Mouse (Mus musculus) embryonic facial prominence, embryonic 10.5 days (tissue): ENCODE measurements at regions not wholly inside any gene's neighbourhood (a gene's known extent, or its start where the extent isn't known, plus 50 kb on each side); places are given as distances from the start of the nearest gene placed in this dataset.

Source experiments
- DNase-seq: peaks from one replicate; pipeline ENCODE4 v3.0.0-alpha.2; 2017; ENCODE audit warnings: low spot score
- H3K27ac ChIP-seq: fragments of 300-500 bp; sonication (generic); replicated peaks from 2 replicates; pipeline ENCODE4 v1.5.1; 2016; ENCODE audit warnings: mild to moderate bottlenecking
- H3K27me3 ChIP-seq: fragments of 300-500 bp; sonication (generic); replicated peaks from 2 replicates; pipeline ENCODE4 v1.6.1; 2016; ENCODE audit warnings: low read depth, mild to moderate bottlenecking; ENCODE audit not compliant: poor library complexity, severe bottlenecking
- H3K36me3 ChIP-seq: fragments of 300-500 bp; sonication (generic); replicated peaks from 2 replicates; pipeline ENCODE4 v1.6.1; 2016; ENCODE audit warnings: mild to moderate bottlenecking, moderate library complexity
- H3K4me1 ChIP-seq: fragments of 300-500 bp; sonication (generic); 2 replicates; pipeline ENCODE4 v1.6.1; 2016
- H3K4me3 ChIP-seq: fragments of 300-500 bp; sonication (generic); 2 replicates; pipeline ENCODE4 v1.5.1; 2016; ENCODE audit warnings: mild to moderate bottlenecking, moderate library complexity
- H3K9me3 ChIP-seq: fragments of 300-500 bp; sonication (generic); 2 replicates; pipeline ENCODE4 v1.6.1; 2016; ENCODE audit warnings: mild to moderate bottlenecking
- WGBS: fragments of 180-500 bp; shearing (Covaris S2); methylation state at CpG from one replicate; pipeline ENCODE4 v1.1.7; 2016; 5-methylcytosine and 5-hydroxymethylcytosine counted together

- no peak for DNase-seq
- no peaks in the 10 kb centered on the region for H3K27me3 ChIP-seq
- H3K9me3 ChIP-seq, result no peaks in the 10 kb centered on the region
- WGBS, result 93% methylated on average over 6 of the region's 6 CpGs
- no peaks in the 10 kb centered on the region for H3K36me3 ChIP-seq
- no peak overlapping the region for H3K27ac ChIP-seq
- H3K4me3 ChIP-seq, result no peak overlapping the region
- H3K4me1 ChIP-seq, result peaks cover 19% of the 10 kb centered on the region
Measured at GRCm38 (mm10) chr10:91267886-91268285, 86.8 kb upstream of the Tmpo start.

GRCm38 (mm10) chr10:91260416-91260815 lies 79.3 kb upstream of the Tmpo start:
- H3K27ac ChIP-seq, result no peak overlapping the region
- no peaks in the 10 kb centered on the region for H3K27me3 ChIP-seq
- H3K4me1 ChIP-seq, result no peaks in the 10 kb centered on the region
- H3K4me3 ChIP-seq, result no peak overlapping the region
- WGBS, result 91% methylated on average over 10 of the region's 10 CpGs
- no peaks in the 10 kb centered on the region for H3K36me3 ChIP-seq
- DNase-seq, result no peak
- H3K9me3 ChIP-seq, result no peaks in the 10 kb centered on the region

GRCm38 (mm10) chr10:91249681-91250195 lies 68.6 kb upstream of the Tmpo start:
- no peak overlapping the region for H3K4me3 ChIP-seq
- H3K27ac ChIP-seq, result no peak overlapping the region
- no peaks in the 10 kb centered on the region for H3K36me3 ChIP-seq
- peak; percentile 15 for DNase-seq
- H3K4me1 ChIP-seq, result no peaks in the 10 kb centered on the region
- no peaks in the 10 kb centered on the region for H3K9me3 ChIP-seq
- 70% methylated on average over 18 of the region's 18 CpGs for WGBS
- no peaks in the 10 kb centered on the region for H3K27me3 ChIP-seq

GRCm38 (mm10) chr10:91244297-91244696 lies 63.2 kb upstream of the Tmpo start:
- H3K27ac ChIP-seq, result no peak overlapping the region
- H3K4me1 ChIP-seq, result peaks cover 41% of the 10 kb centered on the region
- WGBS, result 89% methylated on average over 3 of the region's 3 CpGs
- no peak for DNase-seq
- no peaks in the 10 kb centered on the region for H3K9me3 ChIP-seq
- no peaks in the 10 kb centered on the region for H3K27me3 ChIP-seq
- H3K36me3 ChIP-seq, result no peaks in the 10 kb centered on the region
- no peak overlapping the region for H3K4me3 ChIP-seq

GRCm38 (mm10) chr10:91242491-91243046 lies 61.5 kb upstream of the Tmpo start:
- peak overlapping the region; percentile 76 for H3K27ac ChIP-seq
- 79% methylated on average over 5 of the region's 5 CpGs for WGBS
- DNase-seq, result no peak
- peaks cover 47% of the 10 kb centered on the region for H3K4me1 ChIP-seq
- no peaks in the 10 kb centered on the region for H3K27me3 ChIP-seq
- no peaks in the 10 kb centered on the region for H3K36me3 ChIP-seq
- no peaks in the 10 kb centered on the region for H3K9me3 ChIP-seq
- no peak overlapping the region for H3K4me3 ChIP-seq

GRCm38 (mm10) chr10:91241611-91242005 lies 60.5 kb upstream of the Tmpo start:
- Histone ChIP-seq H3K27me3 (no peaks in the 10 kb centered on the region), H3K4me1 (peaks cover 57% of the 10 kb centered on the region), H3K36me3 (no peaks in the 10 kb centered on the region), H3K9me3 (no peaks in the 10 kb centered on the region), H3K4me3 (peak overlapping the region; percentile 21; the same call in 1 of the 2 replicates), H3K27ac (peak overlapping the region; percentile 78)
- 19% methylated on average over 7 of the region's 7 CpGs for WGBS
- DNase-seq, result peak; percentile 88

- Histone ChIP-seq H3K27me3 (no peaks in the 10 kb centered on the region), H3K4me3 (peak overlapping the region; percentile 21; the same call in 1 of the 2 replicates), H3K4me1 (peaks cover 60% of the 10 kb centered on the region), H3K27ac (peak overlapping the region; percentile 78), H3K36me3 (no peaks in the 10 kb centered on the region), H3K9me3 (no peaks in the 10 kb centered on the region)
- 37% methylated on average over 10 of the region's 10 CpGs for WGBS
- DNase-seq, result no peak
Measured at GRCm38 (mm10) chr10:91240856-91241610, 59.9 kb upstream of the Tmpo start.

- peak overlapping the region; percentile 77 for H3K27ac ChIP-seq
- 76% methylated on average over 7 of the region's 7 CpGs for WGBS
- no peaks in the 10 kb centered on the region for H3K9me3 ChIP-seq
Measured at GRCm38 (mm10) chr10:91240320-91240719, 59.2 kb upstream of the Tmpo start.

GRCm38 (mm10) chr10:91236844-91237243 lies 55.7 kb upstream of the Tmpo start:
- no peaks in the 10 kb centered on the region for H3K36me3 ChIP-seq
- no peaks in the 10 kb centered on the region for H3K9me3 ChIP-seq
- H3K4me3 ChIP-seq, result no peak overlapping the region
- peak; percentile 74 for DNase-seq
- H3K27me3 ChIP-seq, result no peaks in the 10 kb centered on the region
- H3K4me1 ChIP-seq, result peaks cover 44% of the 10 kb centered on the region
- H3K27ac ChIP-seq, result peak overlapping the region; percentile 78
- WGBS, result 18% methylated on average over 7 of the region's 7 CpGs

More at GRCm38 (mm10) chr10:91240320-91240719, 59.2 kb upstream of the Tmpo start:
- peaks cover 60% of the 10 kb centered on the region for H3K4me1 ChIP-seq
- DNase-seq, result no peak
- H3K27me3 ChIP-seq, result no peaks in the 10 kb centered on the region
- no peak overlapping the region for H3K4me3 ChIP-seq
- H3K36me3 ChIP-seq, result no peaks in the 10 kb centered on the region

- 77% methylated on average over 3 of the region's 3 CpGs for WGBS
- no peak overlapping the region for H3K4me3 ChIP-seq
- H3K27ac ChIP-seq, result no peak overlapping the region
- H3K36me3 ChIP-seq, result no peaks in the 10 kb centered on the region
- no peaks in the 10 kb centered on the region for H3K9me3 ChIP-seq
- no peaks in the 10 kb centered on the region for H3K27me3 ChIP-seq
- H3K4me1 ChIP-seq, result peaks cover 32% of the 10 kb centered on the region
- DNase-seq, result no peak
Measured at GRCm38 (mm10) chr10:91234709-91235108, 53.6 kb upstream of the Tmpo start.
